Mouse (Mus musculus) NIH3T3 (cell line): ENCODE measurements around the gene Fndc3c1.
"Not testable (repeated sequence)": the region's sequence is repeated elsewhere in the genome, so short reads cannot be mapped to it uniquely, and the experiment has no call there.

ENCODE experiments used
- DNase-seq: peaks from one replicate; pipeline ENCODE4 v3.0.0-alpha.2; 2012; ENCODE audit warnings: low read depth

Fndc3c1 gene

DNA sequence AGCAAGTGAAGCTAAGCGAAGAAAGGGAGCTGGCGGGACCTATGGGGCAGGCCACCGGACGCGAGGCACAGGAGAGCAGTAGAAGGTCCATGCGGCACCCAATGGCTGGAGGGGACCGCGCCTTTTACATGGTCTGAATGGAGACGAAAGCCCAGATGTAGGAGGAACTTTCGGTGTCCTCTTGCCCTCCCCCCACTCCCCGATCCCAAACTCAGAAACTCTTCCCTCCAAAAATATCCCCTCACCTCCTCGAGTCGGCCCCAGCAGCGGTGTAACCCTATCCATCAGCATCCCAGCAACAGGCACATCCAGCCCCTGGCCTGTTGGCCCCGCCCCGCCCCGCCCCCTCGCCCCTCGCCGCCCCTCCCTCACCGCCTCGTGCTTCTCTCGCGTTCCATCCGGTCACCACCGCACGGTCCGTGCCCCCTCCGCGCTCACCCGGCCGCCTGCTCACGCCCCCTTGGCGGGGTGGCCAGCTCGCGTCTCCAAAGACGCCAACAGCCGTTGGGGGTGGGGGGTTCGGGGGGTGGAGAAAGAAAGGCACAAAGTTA lies at the start of gene Fndc3c1:
TSS of gene Fndc3c1 (minus strand) at position 301 of the 551 bp plus-strand sequence.
- no peak for DNase-seq

DNA sequence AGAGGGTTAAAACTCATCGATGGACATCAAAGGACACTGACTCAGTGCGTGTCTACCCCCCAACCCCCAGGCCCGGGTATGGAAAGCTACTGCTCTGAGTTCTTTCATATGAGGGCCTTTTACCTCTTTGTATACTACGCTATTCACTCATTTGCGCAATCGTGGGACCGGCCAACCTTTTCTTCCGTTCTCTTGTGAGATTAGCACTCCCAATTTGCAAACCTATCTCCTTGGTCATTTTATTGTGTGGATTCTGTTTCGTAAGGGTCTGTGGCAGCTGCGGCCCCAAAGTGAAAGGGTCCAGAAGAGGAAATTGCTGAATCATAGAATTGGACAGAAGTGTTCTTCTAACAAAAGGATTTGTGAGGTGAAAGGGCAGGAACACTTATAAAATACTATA lies 1.2 kb upstream of the Fndc3c1 start:
- no peak for DNase-seq

GRCm38 (mm10) chrX:106485671-106486070 lies 470 bp upstream of the Fndc3c1 start:
- DNase-seq = no peak

DNA sequence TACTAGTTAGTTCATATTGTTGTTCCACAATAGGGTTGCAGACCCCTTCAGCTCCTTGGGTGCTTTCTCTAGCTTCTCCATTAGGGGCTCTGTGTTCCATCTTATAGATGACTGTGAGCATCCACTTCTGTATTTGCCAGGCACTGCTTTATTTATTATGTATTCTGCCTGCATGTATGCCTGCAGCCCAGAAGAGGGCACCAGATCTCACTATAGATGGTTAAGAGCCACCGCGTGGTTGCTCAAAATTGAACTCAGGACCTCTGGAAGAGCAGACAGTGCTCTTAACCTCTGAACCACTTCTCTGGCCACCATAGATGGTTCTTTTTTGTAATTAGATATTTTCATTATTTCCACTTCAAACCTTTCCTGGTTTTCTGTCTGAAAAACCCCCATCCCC lies 5.3 kb downstream of the Fndc3c1 start:
- DNase-seq = not testable (repeated sequence)

GRCm38 (mm10) chrX:106385304-106385703 lies 99.9 kb downstream of the Fndc3c1 start:
- peak; percentile 27 for DNase-seq

GRCm38 (mm10) chrX:106380608-106381007 lies 104.6 kb downstream of the Fndc3c1 start:
- DNase-seq = peak; percentile 2
